Mouse (Mus musculus): Measurements from ENCODE around the gene Dclk1. TPM values are rescaled to one million over a fixed set of nuclear protein-coding genes. Genes with fewer than 3 reads are reported as not detected.

Gene Dclk1
- total and polyA plus RNA-seq, 3 experiments: 0.55 TPM; not detected in 2

DNA sequence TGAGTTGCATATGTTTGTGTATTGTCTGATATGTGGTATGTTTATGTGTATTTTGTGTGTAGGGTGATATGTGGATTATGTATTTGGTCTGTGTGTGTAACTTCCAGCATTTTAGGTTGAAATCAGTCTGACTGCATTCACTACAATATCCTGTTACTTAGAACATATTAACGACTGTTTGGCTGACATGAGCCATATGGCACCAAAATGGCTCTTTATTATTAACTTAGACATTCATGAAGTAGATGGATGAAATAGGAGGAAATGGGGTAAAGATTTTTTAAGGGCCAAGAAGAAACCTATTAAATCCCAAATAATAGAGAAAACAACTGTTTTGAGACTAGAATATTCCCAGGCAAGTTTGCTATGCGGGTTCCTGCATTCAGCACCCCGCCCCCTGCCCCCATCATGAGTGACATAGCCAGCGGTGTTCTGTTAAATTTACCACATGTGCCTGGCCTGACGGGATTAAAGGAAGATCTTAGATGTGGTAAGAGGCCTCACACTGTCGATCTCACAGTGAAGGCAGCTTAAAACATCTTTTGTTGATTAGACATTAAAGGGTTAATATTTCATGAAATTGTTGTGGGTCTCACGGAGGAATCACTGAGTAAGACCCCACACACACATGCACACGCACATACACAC, 178.4 kb downstream of the Dclk1 start:
- no peak overlapping the region for H3K4me3 ChIP-seq (ENCODE audit: low read depth, low read length)
- ATAC-seq (ENCODE audit: extremely low read depth, insufficient number of reproducible peaks, low FRiP score, poor library complexity, severe bottlenecking) (no peak), DNase-seq (ENCODE audit: low spot score) (no peak)
- no peaks in the 10 kb centered on the region for H3K36me3 ChIP-seq (replicated peaks)
- H3K4me1 ChIP-seq (ENCODE audit: insufficient read depth, low read depth, low read length): no peaks in the 10 kb centered on the region
- no peak for TF ChIP-seq CTCF (IDR thresholded peaks at IDR 0.05; ENCODE audit: low read depth, low read length)
- no peak for TF ChIP-seq GATA2 (IDR thresholded peaks at IDR 0.05; ENCODE audit: borderline replicate concordance, low read depth, low read length)
- TF ChIP-seq GATA1 (IDR thresholded peaks at IDR 0.05; ENCODE audit: borderline replicate concordance, low read length): no peak
- no peak for TF ChIP-seq TAL1 (conservative IDR thresholded peaks at IDR 0.05; ENCODE audit: low read depth, low read length)
- no peak for TF ChIP-seq POLR2AphosphoS5 (IDR thresholded peaks at IDR 0.05; ENCODE audit: insufficient replicate concordance, low read depth, low read length)
- H3K9me3 ChIP-seq (replicated peaks): peaks cover 35% of the 10 kb centered on the region
- no peaks in the 10 kb centered on the region for H3K27me3 ChIP-seq (ENCODE audit: insufficient read depth, low read length)

GRCm38 (mm10) chr3:55423640-55424397, 181.7 kb downstream of the Dclk1 start:
- no peaks in the 10 kb centered on the region for H3K36me3 ChIP-seq (replicated peaks)
- ATAC-seq (ENCODE audit: extremely low read depth, insufficient number of reproducible peaks, low FRiP score, poor library complexity, severe bottlenecking) (no peak), DNase-seq (ENCODE audit: low spot score) (no peak)
- H3K9me3 ChIP-seq (replicated peaks): peaks cover 32% of the 10 kb centered on the region
- no peak overlapping the region for H3K4me3 ChIP-seq (ENCODE audit: low read depth, low read length)
- TF ChIP-seq TAL1 (conservative IDR thresholded peaks at IDR 0.05; ENCODE audit: low read depth, low read length): no peak
- TF ChIP-seq POLR2AphosphoS5 (IDR thresholded peaks at IDR 0.05; ENCODE audit: insufficient replicate concordance, low read depth, low read length): no peak
- no peak for TF ChIP-seq GATA1 (IDR thresholded peaks at IDR 0.05; ENCODE audit: borderline replicate concordance, low read length)
- no peak for TF ChIP-seq GATA2 (IDR thresholded peaks at IDR 0.05; ENCODE audit: borderline replicate concordance, low read depth, low read length)
- no peak for TF ChIP-seq CTCF (IDR thresholded peaks at IDR 0.05; ENCODE audit: low read depth, low read length)
- H3K27me3 ChIP-seq (ENCODE audit: insufficient read depth, low read length): no peaks in the 10 kb centered on the region
- H3K4me1 ChIP-seq (ENCODE audit: insufficient read depth, low read depth, low read length): no peaks in the 10 kb centered on the region

DNA sequence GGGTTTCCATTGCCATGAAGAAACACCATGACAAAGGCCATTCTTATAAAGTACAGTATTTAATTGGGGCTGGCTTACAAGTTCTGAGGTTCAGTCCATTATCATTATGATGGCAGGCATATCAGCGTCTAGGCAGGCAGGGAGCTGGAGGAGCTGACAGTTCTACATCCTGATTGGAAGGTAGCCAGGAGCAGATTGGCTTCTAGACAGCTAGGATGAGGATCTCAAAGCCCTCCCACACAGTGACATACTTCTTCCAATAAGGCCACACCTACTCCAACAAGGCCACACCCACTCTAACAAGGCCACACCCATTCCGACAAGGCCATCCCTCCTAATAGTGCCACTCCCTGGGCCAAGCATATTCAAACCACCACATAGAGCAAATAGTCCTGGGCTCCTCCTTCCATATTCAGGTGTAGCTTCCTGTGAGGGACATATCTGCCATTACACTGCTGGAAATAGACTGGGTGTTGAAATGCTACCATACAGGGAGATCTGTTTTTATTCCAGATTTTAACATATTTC, 187.9 kb downstream of the Dclk1 start:
- TF ChIP-seq CTCF (IDR thresholded peaks at IDR 0.05; ENCODE audit: low read depth, low read length): no peak
- no peak for TF ChIP-seq GATA2 (IDR thresholded peaks at IDR 0.05; ENCODE audit: borderline replicate concordance, low read depth, low read length)
- no peak for TF ChIP-seq GATA1 (IDR thresholded peaks at IDR 0.05; ENCODE audit: borderline replicate concordance, low read length)
- no peak for TF ChIP-seq TAL1 (conservative IDR thresholded peaks at IDR 0.05; ENCODE audit: low read depth, low read length)
- no peak for TF ChIP-seq POLR2AphosphoS5 (IDR thresholded peaks at IDR 0.05; ENCODE audit: insufficient replicate concordance, low read depth, low read length)
- H3K36me3 ChIP-seq (replicated peaks): no peaks in the 10 kb centered on the region
- DNase-seq (ENCODE audit: low spot score) (no peak), ATAC-seq (ENCODE audit: extremely low read depth, insufficient number of reproducible peaks, low FRiP score, poor library complexity, severe bottlenecking) (no peak)
- peaks cover 13% of the 10 kb centered on the region for H3K9me3 ChIP-seq (replicated peaks)
- H3K27me3 ChIP-seq (ENCODE audit: insufficient read depth, low read length): no peaks in the 10 kb centered on the region
- H3K4me1 ChIP-seq (ENCODE audit: insufficient read depth, low read depth, low read length): no peaks in the 10 kb centered on the region
- H3K4me3 ChIP-seq (ENCODE audit: low read depth, low read length): no peak overlapping the region

- H3K4me1 ChIP-seq (ENCODE audit: insufficient read depth, low read depth, low read length): no peaks in the 10 kb centered on the region
- ATAC-seq (ENCODE audit: extremely low read depth, insufficient number of reproducible peaks, low FRiP score, poor library complexity, severe bottlenecking): no peak
- H3K4me3 ChIP-seq (ENCODE audit: low read depth, low read length): no peak overlapping the region
- H3K36me3 ChIP-seq (replicated peaks): no peaks in the 10 kb centered on the region
- no peaks in the 10 kb centered on the region for H3K27me3 ChIP-seq (ENCODE audit: insufficient read depth, low read length)
- H3K9me3 ChIP-seq (replicated peaks): peaks cover 23% of the 10 kb centered on the region
- TF ChIP-seq GATA2 (IDR thresholded peaks at IDR 0.05; ENCODE audit: borderline replicate concordance, low read depth, low read length): no peak
- no peak for TF ChIP-seq GATA1 (IDR thresholded peaks at IDR 0.05; ENCODE audit: borderline replicate concordance, low read length)
- no peak for TF ChIP-seq POLR2AphosphoS5 (IDR thresholded peaks at IDR 0.05; ENCODE audit: insufficient replicate concordance, low read depth, low read length)
- TF ChIP-seq TAL1 (conservative IDR thresholded peaks at IDR 0.05; ENCODE audit: low read depth, low read length): no peak
- DNase-seq (ENCODE audit: low spot score): no peak
Measured at GRCm38 (mm10) chr3:55431223-55431622, 189.1 kb downstream of the Dclk1 start.

GRCm38 (mm10) chr3:55434276-55434675, 192.1 kb downstream of the Dclk1 start:
- H3K4me1 ChIP-seq (ENCODE audit: insufficient read depth, low read depth, low read length): no peaks in the 10 kb centered on the region
- no peak for TF ChIP-seq GATA2 (IDR thresholded peaks at IDR 0.05; ENCODE audit: borderline replicate concordance, low read depth, low read length)
- TF ChIP-seq GATA1 (IDR thresholded peaks at IDR 0.05; ENCODE audit: borderline replicate concordance, low read length): no peak
- no peak for TF ChIP-seq POLR2AphosphoS5 (IDR thresholded peaks at IDR 0.05; ENCODE audit: insufficient replicate concordance, low read depth, low read length)
- TF ChIP-seq TAL1 (conservative IDR thresholded peaks at IDR 0.05; ENCODE audit: low read depth, low read length): no peak
- no peak for TF ChIP-seq CTCF (IDR thresholded peaks at IDR 0.05; ENCODE audit: low read depth, low read length)
- no peak for ATAC-seq (ENCODE audit: extremely low read depth, insufficient number of reproducible peaks, low FRiP score, poor library complexity, severe bottlenecking)
- DNase-seq (ENCODE audit: low spot score): no peak
- H3K4me3 ChIP-seq (ENCODE audit: low read depth, low read length): no peak overlapping the region
- H3K36me3 ChIP-seq (replicated peaks): no peaks in the 10 kb centered on the region
- H3K9me3 ChIP-seq (replicated peaks): peaks cover 23% of the 10 kb centered on the region
- no peaks in the 10 kb centered on the region for H3K27me3 ChIP-seq (ENCODE audit: insufficient read depth, low read length)

DNA sequence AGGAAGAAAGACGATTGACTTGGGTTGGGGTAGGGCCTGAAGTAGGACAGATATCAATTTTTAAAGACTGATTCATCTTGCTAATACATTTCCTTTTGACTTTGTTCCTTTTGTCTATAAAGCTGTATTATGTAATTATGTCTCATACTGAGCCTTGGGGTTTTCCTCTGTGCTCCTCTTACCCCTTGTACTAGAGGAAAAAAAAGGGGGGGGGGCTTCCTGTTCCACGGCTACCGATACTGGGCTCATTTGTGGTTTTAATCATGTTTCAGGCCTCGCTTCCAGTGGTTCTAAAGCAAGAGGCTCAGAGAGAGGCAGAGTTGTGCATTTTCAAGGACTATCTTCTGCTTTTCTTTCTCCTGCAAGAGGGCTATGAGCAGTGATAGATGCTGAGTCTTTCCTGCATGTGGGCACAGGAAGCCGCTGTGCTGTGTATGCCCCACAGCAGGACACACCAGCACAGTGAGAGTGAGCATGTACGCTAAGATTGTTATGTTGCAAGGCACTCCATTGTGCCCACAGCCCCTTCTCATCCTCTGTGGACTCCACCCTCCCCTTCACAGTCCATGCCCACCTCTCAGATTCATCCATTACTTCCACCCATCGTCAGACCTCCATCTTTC, 196.8 kb downstream of the Dclk1 start:
- Histone ChIP-seq H3K4me3 (ENCODE audit: low read depth, low read length) (no peak overlapping the region), H3K9me3 (replicated peaks) (peaks cover 48% of the 10 kb centered on the region), H3K36me3 (replicated peaks) (no peaks in the 10 kb centered on the region), H3K4me1 (ENCODE audit: insufficient read depth, low read depth, low read length) (no peaks in the 10 kb centered on the region), H3K27me3 (ENCODE audit: insufficient read depth, low read length) (no peaks in the 10 kb centered on the region)
- no peak for TF ChIP-seq TAL1 (conservative IDR thresholded peaks at IDR 0.05; ENCODE audit: low read depth, low read length)
- TF ChIP-seq GATA2 (IDR thresholded peaks at IDR 0.05; ENCODE audit: borderline replicate concordance, low read depth, low read length): no peak
- no peak for TF ChIP-seq GATA1 (IDR thresholded peaks at IDR 0.05; ENCODE audit: borderline replicate concordance, low read length)
- no peak for TF ChIP-seq CTCF (IDR thresholded peaks at IDR 0.05; ENCODE audit: low read depth, low read length)
- TF ChIP-seq POLR2AphosphoS5 (IDR thresholded peaks at IDR 0.05; ENCODE audit: insufficient replicate concordance, low read depth, low read length): no peak
- ATAC-seq (ENCODE audit: extremely low read depth, insufficient number of reproducible peaks, low FRiP score, poor library complexity, severe bottlenecking) (no peak), DNase-seq (ENCODE audit: low spot score) (no peak)
